ENCODE assay signal across 17 mouse cellular contexts in the genomic region with DNA sequence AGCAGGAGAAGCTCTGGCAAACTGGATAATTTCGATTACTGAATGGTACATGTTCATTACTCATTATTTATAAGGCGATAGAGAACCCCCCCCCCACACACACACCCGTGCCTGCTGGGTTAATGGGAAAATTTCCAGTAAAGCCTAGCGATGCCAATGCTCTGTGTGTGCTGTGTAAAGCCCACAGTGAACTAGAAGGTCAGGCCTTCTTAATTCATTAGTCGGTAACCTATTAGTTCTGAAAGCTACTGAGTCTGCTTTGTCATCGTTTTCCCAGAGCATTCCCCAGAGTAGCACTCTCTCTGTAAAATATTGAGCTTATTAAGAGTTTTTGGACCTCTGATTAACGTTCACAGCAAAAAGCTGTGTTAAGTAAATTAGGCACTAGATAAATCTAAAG.
DNase-seq lines count a peak whose midpoint lies in the region; ATAC-seq and TF ChIP-seq lines count a peak whose summit lies in the region.
"Had no signal": no experiment of that assay in that cellular context is flagged by ENCODE, and none has a peak within 500 bp of the region (broad histone marks: within the 10 kb centered on the region; RNA-seq: fewer than 3 reads in every experiment).

No protein-coding gene starts in this region.

- H3K4me2 ChIP-seq in heart, embryonic 12.5 days: no peak overlapping the region
- no peak overlapping the region for H3K4me2 ChIP-seq in kidney, embryonic 15.5 days
- no peak overlapping the region for H3K4me2 ChIP-seq in midbrain, embryonic 14.5 days (ENCODE audit: low read length)
- H3K4me2 ChIP-seq: heart, embryonic 13.5 days; limb, embryonic 13.5 days; liver, embryonic 13.5 days; lung, embryonic 14.5 days had no signal

- H3K27ac ChIP-seq in heart, embryonic 12.5 days (ENCODE audit: poor library complexity, severe bottlenecking): no peak overlapping the region
- peak overlapping the region; percentile 15; the same call in 1 of the 2 replicates for H3K27ac ChIP-seq in kidney, embryonic 15.5 days
- H3K27ac ChIP-seq in midbrain, embryonic 14.5 days (replicated peaks; ENCODE audit: low read depth, low read length): no peak overlapping the region
- H3K27ac ChIP-seq: heart, embryonic 13.5 days; limb, embryonic 13.5 days; liver, embryonic 13.5 days had no signal

- H3K4me1 ChIP-seq in heart, embryonic 12.5 days (replicated peaks): 0 out of 2 replicates have a peak, but pooled peaks cover 3% of the 10 kb centered on the region
- peaks cover 6% of the 10 kb centered on the region; the same call in 1 of the 2 replicates for H3K4me1 ChIP-seq in kidney, embryonic 15.5 days
- no peaks in the 10 kb centered on the region for H3K4me1 ChIP-seq in midbrain, embryonic 14.5 days (ENCODE audit: control insufficient read depth, insufficient read depth, low read length)

- peaks cover 14% of the 10 kb centered on the region for H3K27me3 ChIP-seq in heart, embryonic 12.5 days (replicated peaks)
- H3K27me3 ChIP-seq in kidney, embryonic 15.5 days: no peaks in the 10 kb centered on the region
- H3K27me3 ChIP-seq in midbrain, embryonic 14.5 days (ENCODE audit: control insufficient read depth, insufficient read depth, low read length): no peaks in the 10 kb centered on the region
- H3K27me3 ChIP-seq: limb, embryonic 13.5 days; liver, embryonic 13.5 days had no signal

- no peaks in the 10 kb centered on the region for H3K9me3 ChIP-seq in heart, embryonic 12.5 days (replicated peaks)
- no peaks in the 10 kb centered on the region for H3K9me3 ChIP-seq in kidney, embryonic 15.5 days (replicated peaks)
- H3K9me3 ChIP-seq in midbrain, embryonic 14.5 days (ENCODE audit: control insufficient read depth, low read length): no peaks in the 10 kb centered on the region
- H3K9me3 ChIP-seq: heart, embryonic 13.5 days; limb, embryonic 13.5 days; liver, embryonic 13.5 days had no signal

- H3K36me3 ChIP-seq in heart, embryonic 12.5 days: no peaks in the 10 kb centered on the region
- no peaks in the 10 kb centered on the region for H3K36me3 ChIP-seq in kidney, embryonic 15.5 days
- H3K36me3 ChIP-seq in midbrain, embryonic 14.5 days (ENCODE audit: control insufficient read depth, insufficient read depth, low read length): no peaks in the 10 kb centered on the region
- H3K36me3 ChIP-seq: heart, embryonic 13.5 days; limb, embryonic 13.5 days; liver, embryonic 13.5 days had no signal

- no peak for TF ChIP-seq POLR2A in brain, embryonic 14.5 days (IDR thresholded peaks at IDR 0.05; ENCODE audit: borderline replicate concordance, extremely low read depth, insufficient read depth, insufficient read length, poor library complexity, severe bottlenecking)

- H3K9ac ChIP-seq in heart, embryonic 12.5 days: no peak overlapping the region
- no peak overlapping the region for H3K9ac ChIP-seq in kidney, embryonic 15.5 days
- no peak overlapping the region for H3K9ac ChIP-seq in midbrain, embryonic 14.5 days (replicated peaks; ENCODE audit: low read length)
- H3K9ac ChIP-seq: heart, embryonic 13.5 days; limb, embryonic 13.5 days; liver, embryonic 13.5 days; lung, embryonic 14.5 days had no signal

- DNase-seq in heart, adult 11 months: peak; percentile 22
- DNase-seq in kidney, adult 18-20 months: no peak
- DNase-seq in brain, embryonic 14.5 days (ENCODE audit: low read depth): peak; percentile 62
- peak; percentile 21 for DNase-seq in midbrain, embryonic 14.5 days
- DNase-seq in natural killer cell, adult 2 months (ENCODE audit: low spot score in 2 of 2): no peak
- DNase-seq in right cerebral cortex, postnatal 36 days (ENCODE audit: low spot score in 2 of 2): no peak
- DNase-seq: B cell, adult 2 months; cerebellum, adult 2 months; liver, embryonic 13.5 days; lung, embryonic 14.5 days; lung, postnatal 36 days; right cerebral cortex, adult 18-20 months; thymus, postnatal 25 days had no signal

- WGBS in heart, embryonic 12.5 days: 72% methylated on average over 7 of the region's 7 CpGs
- 55% methylated on average over 7 of the region's 7 CpGs for WGBS in kidney, embryonic 15.5 days
- 62% methylated on average over 7 of the region's 7 CpGs for WGBS in midbrain, embryonic 14.5 days

- ATAC-seq in heart, embryonic 12.5 days (ENCODE audit: insufficient number of reproducible peaks, low FRiP score): no peak
- no peak for ATAC-seq in kidney, embryonic 15.5 days (replicated peaks; ENCODE audit: low FRiP score)
- no peak for ATAC-seq in midbrain, embryonic 14.5 days (ENCODE audit: low FRiP score, low TSS enrichment)

- TF ChIP-seq CTCF in brain, embryonic 14.5 days (IDR thresholded peaks at IDR 0.05; ENCODE audit: borderline replicate concordance, extremely low read depth, insufficient read depth, insufficient read length): no peak

- no peak overlapping the region for H3K4me3 ChIP-seq in heart, embryonic 12.5 days
- no peak overlapping the region for H3K4me3 ChIP-seq in kidney, embryonic 15.5 days (replicated peaks)
- H3K4me3 ChIP-seq in midbrain, embryonic 14.5 days (replicated peaks; ENCODE audit: low read depth, low read length): no peak overlapping the region
- H3K4me3 ChIP-seq: heart, embryonic 13.5 days; limb, embryonic 13.5 days; liver, embryonic 13.5 days had no signal

Comparison
In these comparisons a context has a peak if more than half of its experiments do, and no peak if none do; other contexts are left out.
1. DNase-seq: peak in heart, adult 11 months (single experiment), brain, embryonic 14.5 days (single experiment) and midbrain, embryonic 14.5 days (single experiment); none in kidney, adult 18-20 months (single experiment), natural killer cell, adult 2 months (0 of 2) and right cerebral cortex, postnatal 36 days (0 of 2).